Mouse (Mus musculus): ENCODE measurements at regions not wholly inside any gene's neighbourhood (a gene's known extent, or its start where the extent isn't known, plus 50 kb on each side); places are given as distances from the start of the nearest gene placed in this dataset.

DNA sequence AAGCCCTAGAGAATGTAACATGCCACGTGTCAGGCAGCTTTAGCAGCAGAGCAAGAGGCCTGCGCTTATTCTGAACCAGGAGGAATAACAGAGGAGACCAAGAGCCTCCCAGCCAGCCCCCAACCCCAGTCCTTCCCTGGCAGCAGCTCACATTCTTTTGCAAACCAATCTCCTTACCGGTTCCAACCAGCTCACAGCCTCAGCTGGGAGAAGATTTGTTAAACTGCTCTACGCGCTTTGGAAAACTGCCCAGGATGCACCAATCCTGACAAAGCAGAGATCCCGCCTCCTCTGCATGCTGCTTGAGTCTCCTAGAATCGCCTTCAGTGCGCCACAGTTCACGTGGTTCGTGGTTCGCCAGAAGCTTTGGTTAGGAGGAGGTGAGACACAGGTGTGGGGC lies 51.8 kb downstream of the Gm9376 start:
- H3K4me1 ChIP-seq (ENCODE audit: control insufficient read depth, insufficient read depth, low read length) = peaks cover 1% of the 10 kb centered on the region; the same call in 1 of the 2 replicates
- H3K27ac ChIP-seq (ENCODE audit: insufficient read depth, low read length) = no peak overlapping the region

DNA sequence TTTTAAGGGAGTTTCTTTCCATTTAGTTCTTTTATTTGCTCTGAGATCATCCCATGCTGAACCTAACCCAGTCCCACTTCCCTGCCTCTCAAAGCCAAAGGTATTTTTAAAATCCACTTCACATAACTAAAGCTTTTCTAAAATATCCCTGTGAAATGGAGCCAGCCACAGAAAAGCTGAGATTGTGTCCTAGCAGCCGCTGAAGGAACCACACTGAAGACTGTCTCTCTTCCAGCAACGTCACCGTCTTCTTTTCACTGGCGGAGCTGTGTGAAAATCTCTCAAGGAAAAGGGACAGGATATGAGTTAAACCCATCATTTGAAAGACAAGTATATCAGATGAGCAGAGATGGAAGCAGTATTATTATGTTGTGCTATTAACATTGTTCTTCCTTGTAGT lies 53.3 kb downstream of the Gm9376 start:
- Histone ChIP-seq H3K4me3 (ENCODE audit: insufficient read depth, low read length) (no peak overlapping the region), H3K27ac (ENCODE audit: insufficient read depth, low read length) (no peak overlapping the region), H3K4me1 (ENCODE audit: control insufficient read depth, insufficient read depth, low read length) (peaks cover 1% of the 10 kb centered on the region; the same call in 1 of the 2 replicates)
- TF ChIP-seq POLR2A (IDR thresholded peaks at IDR 0.05; ENCODE audit: extremely low read depth, insufficient read depth, low read length) = no peak
- TF ChIP-seq CTCF (IDR thresholded peaks at IDR 0.05; ENCODE audit: extremely low read depth, insufficient read depth, low read length) = no peak

More for the DNA sequence above, 51.8 kb downstream of the Gm9376 start:
- TF ChIP-seq CTCF (IDR thresholded peaks at IDR 0.05; ENCODE audit: extremely low read depth, insufficient read depth, low read length) (no peak), POLR2A (IDR thresholded peaks at IDR 0.05; ENCODE audit: extremely low read depth, insufficient read depth, low read length) (no peak)
- no peak overlapping the region for H3K4me3 ChIP-seq (ENCODE audit: insufficient read depth, low read length)

DNA sequence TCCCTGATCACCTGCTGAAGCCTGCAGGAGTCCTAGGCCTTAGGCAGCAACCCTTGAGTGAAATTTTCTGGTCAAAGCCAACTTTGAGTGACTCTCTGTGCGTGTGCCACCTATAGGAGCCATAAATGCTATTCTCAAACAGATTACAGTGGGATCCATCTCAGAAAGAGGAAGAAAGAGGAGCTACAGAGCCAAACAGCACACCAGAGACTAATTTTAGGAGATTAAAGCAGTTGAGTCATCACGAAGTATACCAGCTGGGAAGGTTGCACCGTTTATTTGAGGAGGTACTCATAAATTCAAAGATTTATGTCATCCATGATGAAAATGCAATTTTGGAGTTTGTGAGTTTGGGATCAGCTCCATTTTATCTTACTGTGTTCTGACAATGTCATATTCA lies 54.3 kb downstream of the Gm9376 start:
- H3K4me3 ChIP-seq (ENCODE audit: insufficient read depth, low read length) = no peak overlapping the region
- H3K27ac ChIP-seq (ENCODE audit: insufficient read depth, low read length) = no peak overlapping the region
- TF ChIP-seq POLR2A (IDR thresholded peaks at IDR 0.05; ENCODE audit: extremely low read depth, insufficient read depth, low read length) = no peak
- no peak for TF ChIP-seq CTCF (IDR thresholded peaks at IDR 0.05; ENCODE audit: extremely low read depth, insufficient read depth, low read length)

DNA sequence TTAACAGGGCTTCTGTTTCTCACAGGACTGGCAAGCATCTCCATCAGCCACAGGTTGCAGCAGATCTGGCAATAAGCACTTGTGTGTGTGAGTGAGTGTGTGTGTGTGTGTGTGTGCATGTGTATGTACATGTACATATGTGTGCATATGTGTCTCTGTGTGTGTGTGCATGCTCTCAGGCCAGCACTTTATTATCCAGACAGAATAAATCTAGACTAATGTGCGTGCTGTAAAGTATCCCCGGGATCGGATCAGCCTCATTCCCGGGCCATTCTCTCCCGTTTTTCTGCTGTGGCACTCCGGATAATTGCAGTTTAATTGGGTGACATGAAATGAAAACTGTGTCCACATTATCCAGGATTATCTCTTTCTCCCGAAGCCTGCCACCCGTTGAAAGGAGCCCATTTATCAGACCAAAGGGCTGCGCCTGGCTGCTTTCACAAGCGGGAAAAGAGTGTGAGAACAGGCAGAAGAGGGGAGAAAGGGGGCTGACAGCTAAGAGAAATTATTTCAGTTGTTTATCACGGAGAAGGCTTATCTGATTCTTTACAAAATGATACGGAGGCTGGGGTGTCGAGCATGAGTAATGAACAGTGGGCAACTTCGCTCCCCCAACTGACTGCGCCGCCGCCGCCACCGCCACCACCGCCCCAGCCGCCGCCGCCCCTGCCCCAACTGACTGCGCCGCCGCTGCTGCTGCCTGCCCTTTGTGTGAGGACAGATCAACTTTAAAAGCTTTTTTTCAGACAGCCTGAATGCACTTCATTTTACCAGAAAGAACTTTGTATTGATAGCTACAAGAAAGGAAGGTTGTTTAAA lies 55.5 kb downstream of the Gm9376 start:
- TF ChIP-seq POLR2A (IDR thresholded peaks at IDR 0.05; ENCODE audit: extremely low read depth, insufficient read depth, low read length) = no peak
- TF ChIP-seq CTCF (IDR thresholded peaks at IDR 0.05; ENCODE audit: extremely low read depth, insufficient read depth, low read length) = no peak
- H3K4me3 ChIP-seq (ENCODE audit: insufficient read depth, low read length) = no peak overlapping the region
- H3K4me1 ChIP-seq (ENCODE audit: control insufficient read depth, insufficient read depth, low read length) = peaks cover 1% of the 10 kb centered on the region; the same call in 1 of the 2 replicates
- no peak overlapping the region for H3K27ac ChIP-seq (ENCODE audit: insufficient read depth, low read length)

More for the DNA sequence above, 54.3 kb downstream of the Gm9376 start:
- H3K4me1 ChIP-seq (ENCODE audit: control insufficient read depth, insufficient read depth, low read length) = peaks cover 1% of the 10 kb centered on the region; the same call in 1 of the 2 replicates

DNA sequence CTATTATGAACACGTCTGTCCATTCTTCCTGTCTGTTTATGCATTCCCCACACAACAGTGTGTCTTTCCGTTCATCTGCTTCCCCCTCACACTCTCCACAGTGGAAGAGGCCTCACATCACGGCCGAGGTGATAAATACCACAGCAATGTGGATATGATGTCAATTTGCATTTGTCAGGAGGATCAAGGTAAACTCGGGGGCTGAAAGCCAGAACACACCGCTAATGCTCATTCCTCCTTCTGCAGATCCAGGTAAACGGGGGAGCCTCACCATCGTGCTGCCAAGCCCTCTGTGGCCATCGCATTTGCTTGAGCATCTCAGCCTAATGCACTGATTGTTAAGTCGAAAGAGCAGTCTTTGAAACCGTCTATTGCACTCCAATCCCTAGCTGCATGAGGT lies 56.1 kb downstream of the Gm9376 start:
- peaks cover 1% of the 10 kb centered on the region; the same call in 1 of the 2 replicates for H3K4me1 ChIP-seq (ENCODE audit: control insufficient read depth, insufficient read depth, low read length)
- no peak for TF ChIP-seq CTCF (IDR thresholded peaks at IDR 0.05; ENCODE audit: extremely low read depth, insufficient read depth, low read length)
- TF ChIP-seq POLR2A (IDR thresholded peaks at IDR 0.05; ENCODE audit: extremely low read depth, insufficient read depth, low read length) = no peak
- no peak overlapping the region for H3K4me3 ChIP-seq (ENCODE audit: insufficient read depth, low read length)
- H3K27ac ChIP-seq (ENCODE audit: insufficient read depth, low read length) = no peak overlapping the region

DNA sequence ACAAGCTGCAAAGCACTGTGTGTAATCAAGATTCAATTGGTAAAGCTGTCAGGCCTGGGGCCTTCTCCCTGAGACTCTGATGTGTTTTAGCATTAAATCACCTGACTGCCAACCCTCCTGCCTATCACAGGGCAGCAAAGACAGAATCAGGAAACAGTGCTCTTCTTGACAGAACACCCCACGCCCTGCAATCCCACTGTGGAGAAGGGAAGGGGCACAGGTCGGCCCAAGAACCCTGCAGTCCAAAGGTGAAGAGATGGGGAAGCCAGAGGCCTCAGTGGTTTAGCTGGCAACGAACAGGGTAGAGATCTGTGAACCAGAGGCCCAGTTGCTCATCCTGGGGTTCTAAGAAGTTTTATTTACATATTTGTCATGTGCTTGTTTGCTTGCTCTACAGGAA lies 71.3 kb downstream of the Gm9376 start:
- H3K27ac ChIP-seq (ENCODE audit: insufficient read depth, low read length) = no peak overlapping the region
- no peaks in the 10 kb centered on the region for H3K4me1 ChIP-seq (ENCODE audit: control insufficient read depth, insufficient read depth, low read length)
- TF ChIP-seq POLR2A (IDR thresholded peaks at IDR 0.05; ENCODE audit: extremely low read depth, insufficient read depth, low read length) (no peak), CTCF (IDR thresholded peaks at IDR 0.05; ENCODE audit: extremely low read depth, insufficient read depth, low read length) (no peak)
- no peak overlapping the region for H3K4me3 ChIP-seq (ENCODE audit: insufficient read depth, low read length)

DNA sequence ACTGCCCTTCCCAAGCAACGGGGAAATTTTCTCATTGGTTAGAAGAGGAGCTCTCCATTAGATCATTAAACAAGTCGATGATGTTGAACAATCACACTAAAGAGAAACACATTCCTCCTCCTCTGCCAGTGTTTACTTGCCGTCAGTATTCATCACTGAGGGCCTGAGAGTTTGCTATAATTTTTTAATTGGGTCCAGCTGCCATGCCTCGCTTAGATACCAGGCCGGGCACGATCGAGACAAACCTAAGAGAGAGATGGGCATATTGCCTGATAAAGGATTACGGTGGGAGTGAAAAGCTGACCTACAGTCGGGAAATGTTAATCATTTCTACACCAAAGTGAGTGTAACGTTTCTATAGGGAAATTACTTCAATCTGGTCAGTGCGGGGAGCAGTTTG lies 96.2 kb downstream of the Gm9376 start:
- TF ChIP-seq CTCF (IDR thresholded peaks at IDR 0.05; ENCODE audit: extremely low read depth, insufficient read depth, low read length) (no peak), POLR2A (IDR thresholded peaks at IDR 0.05; ENCODE audit: extremely low read depth, insufficient read depth, low read length) (no peak)
- Histone ChIP-seq H3K4me3 (ENCODE audit: insufficient read depth, low read length) (no peak overlapping the region), H3K27ac (ENCODE audit: insufficient read depth, low read length) (no peak overlapping the region), H3K4me1 (ENCODE audit: control insufficient read depth, insufficient read depth, low read length) (no peaks in the 10 kb centered on the region)

DNA sequence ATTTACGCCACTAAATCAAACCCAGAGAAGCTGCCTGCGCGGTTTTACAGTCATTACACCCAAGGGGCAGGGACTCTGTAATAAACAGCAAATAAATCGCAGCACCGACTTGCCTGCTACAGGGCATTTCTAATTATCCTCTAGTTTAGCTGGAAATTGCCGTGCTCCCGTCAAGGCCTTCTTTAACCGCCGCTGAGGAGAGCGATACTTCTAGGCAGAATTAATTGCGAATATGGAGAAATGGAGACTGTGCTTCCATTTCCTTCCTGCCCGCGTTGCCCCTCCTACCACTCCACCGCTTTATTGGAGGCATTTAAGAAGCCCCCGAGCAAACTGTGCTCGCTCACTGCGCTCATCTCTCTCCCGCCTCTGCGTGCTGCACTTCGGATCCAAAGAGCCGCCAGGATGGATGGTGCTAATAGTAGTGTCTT lies 96.6 kb downstream of the Gm9376 start:
- Histone ChIP-seq H3K4me1 (ENCODE audit: control insufficient read depth, insufficient read depth, low read length) (no peaks in the 10 kb centered on the region), H3K27ac (ENCODE audit: insufficient read depth, low read length) (no peak overlapping the region), H3K4me3 (ENCODE audit: insufficient read depth, low read length) (no peak overlapping the region)
- TF ChIP-seq POLR2A (IDR thresholded peaks at IDR 0.05; ENCODE audit: extremely low read depth, insufficient read depth, low read length) (no peak), CTCF (IDR thresholded peaks at IDR 0.05; ENCODE audit: extremely low read depth, insufficient read depth, low read length) (no peak)

DNA sequence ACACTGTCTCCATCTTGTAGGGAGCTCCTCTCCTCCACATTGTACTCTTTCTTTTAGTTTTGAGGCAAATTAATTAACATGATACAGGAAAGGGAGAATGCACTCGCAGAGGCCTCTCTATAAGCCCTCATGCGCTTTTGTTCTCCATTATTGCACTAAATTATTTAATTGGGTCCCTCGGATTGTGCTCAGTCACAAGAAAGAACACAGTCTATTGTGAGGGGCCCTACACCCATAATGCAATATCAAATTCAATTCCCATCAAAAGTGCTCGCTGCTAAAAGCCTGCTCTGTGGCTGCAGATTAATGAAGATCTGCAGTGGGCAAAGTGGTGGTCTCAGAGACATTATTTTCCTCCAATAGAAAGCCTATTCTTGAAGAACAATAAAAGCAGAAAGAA lies 99.8 kb downstream of the Gm9376 start:
- no peaks in the 10 kb centered on the region for H3K4me1 ChIP-seq (ENCODE audit: control insufficient read depth, insufficient read depth, low read length)
- no peak overlapping the region for H3K4me3 ChIP-seq (ENCODE audit: insufficient read depth, low read length)
- no peak overlapping the region for H3K27ac ChIP-seq (ENCODE audit: insufficient read depth, low read length)
- TF ChIP-seq POLR2A (IDR thresholded peaks at IDR 0.05; ENCODE audit: extremely low read depth, insufficient read depth, low read length) (no peak), CTCF (IDR thresholded peaks at IDR 0.05; ENCODE audit: extremely low read depth, insufficient read depth, low read length) (no peak)

Data from cortical plate, adult 2 months (tissue).